In the genomic region with DNA sequence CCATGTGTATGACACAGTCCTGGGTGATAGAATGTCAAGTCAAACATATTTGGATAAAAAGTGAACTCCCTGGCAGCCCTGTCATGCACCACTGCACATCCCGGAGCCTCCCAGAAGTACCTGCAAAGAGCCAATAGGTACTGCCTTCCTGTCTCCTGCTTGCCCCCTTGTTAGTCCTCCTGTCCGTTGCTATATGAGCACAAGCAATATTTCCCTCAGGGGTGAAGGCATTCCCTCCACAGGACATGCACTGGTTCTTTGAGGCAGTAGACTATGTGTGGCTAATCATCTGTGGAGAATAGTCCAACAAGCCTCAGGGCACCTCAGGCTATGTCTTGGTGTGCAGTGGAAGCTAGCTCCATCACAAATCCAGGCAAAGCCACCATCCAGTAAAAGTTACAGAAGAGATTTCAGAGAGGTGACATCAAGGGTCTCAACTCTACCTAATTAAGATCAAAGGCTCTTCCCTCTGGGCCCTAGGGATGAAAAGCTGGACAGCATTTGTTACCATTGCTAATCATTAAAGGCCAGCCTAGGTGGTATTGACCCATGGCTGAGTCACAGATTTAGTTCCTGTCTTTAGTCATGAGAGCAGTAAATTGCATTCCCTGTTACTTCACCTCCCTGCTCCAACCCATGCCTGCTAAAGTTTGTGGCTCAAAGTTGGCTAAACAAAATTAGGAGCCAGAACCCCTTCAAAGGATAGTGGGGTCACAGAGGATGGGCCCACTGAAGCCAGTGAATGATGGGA, we compare ENCODE assay signal across 29 mouse cellular contexts. TPM values are rescaled to one million over a fixed set of nuclear protein-coding genes. Genes with fewer than 3 reads are reported as not detected.
DNase-seq lines count a peak whose midpoint lies in the region; ATAC-seq and TF ChIP-seq lines count a peak whose summit lies in the region.
"Had no signal": no experiment of that assay in that cellular context is flagged by ENCODE, and none has a peak within 500 bp of the region (broad histone marks: within the 10 kb centered on the region; RNA-seq: fewer than 3 reads in every experiment).

No protein-coding gene starts in this region.

- no peak for TF ChIP-seq CTCF in liver, postnatal 0 days (IDR thresholded peaks at IDR 0.05; ENCODE audit: low read depth)

- peak; percentile 50 for ATAC-seq in kidney, embryonic 14.5 days (ENCODE audit: low FRiP score, low TSS enrichment)
- peak; percentile 51; the same call in 1 of the 2 replicates for ATAC-seq in liver, postnatal 0 days
- ATAC-seq: activated CD4-positive, CD25-positive, alpha-beta regulatory T cell, adult 4 months; CD4-positive, CD25-positive, alpha-beta regulatory T cell, adult 4 months; forebrain, embryonic 13.5 days; forebrain, embryonic 16.5 days; hindbrain, embryonic 16.5 days had no signal

- TF ChIP-seq EP300 in liver, postnatal 0 days (IDR thresholded peaks at IDR 0.05; ENCODE audit: low read depth): no peak

- DNase-seq in kidney, postnatal 10 days: no peak
- no peak for DNase-seq in liver, postnatal 0 days
- no peak for DNase-seq in liver
- peak; percentile 34 to 50 for DNase-seq in kidney, postnatal 4 days
- no peak for DNase-seq in c-Kit-positive CD71-positive TER-119-positive erythroid progenitor cells, embryonic 14.5 days (ENCODE audit: low spot score)
- DNase-seq: adrenal gland, adult 8-10 months; adrenal gland, postnatal 25 days; cerebellum, adult 18-20 months; cerebellum, adult 9-10 months; cerebellum, postnatal 14 days; gastrocnemius, postnatal 10 days; gastrocnemius, postnatal 36 days; heart, postnatal 36 days had no signal

- H3K36me3 ChIP-seq in kidney, embryonic 14.5 days (ENCODE audit: control insufficient read depth, insufficient read depth, low read length): no peaks in the 10 kb centered on the region
- H3K36me3 ChIP-seq in liver, postnatal 0 days (replicated peaks; ENCODE audit: insufficient read depth, low read length): no peaks in the 10 kb centered on the region
- H3K36me3 ChIP-seq: forebrain, embryonic 10.5 days; hindbrain, embryonic 10.5 days; hindbrain, embryonic 13.5 days had no signal

- no peaks in the 10 kb centered on the region for H3K27me3 ChIP-seq in kidney, embryonic 14.5 days (ENCODE audit: control insufficient read depth, insufficient read depth, low read length)
- no peaks in the 10 kb centered on the region for H3K27me3 ChIP-seq in liver, postnatal 0 days (ENCODE audit: insufficient read depth, low read length)
- H3K27me3 ChIP-seq: forebrain, embryonic 13.5 days; hindbrain, embryonic 13.5 days had no signal

- H3K4me3 ChIP-seq in kidney, embryonic 14.5 days (ENCODE audit: low read length): no peak overlapping the region
- no peak overlapping the region for H3K4me3 ChIP-seq in liver, postnatal 0 days (ENCODE audit: low read depth, low read length)
- H3K4me3 ChIP-seq: forebrain, embryonic 10.5 days; forebrain, embryonic 13.5 days; hindbrain, embryonic 10.5 days; hindbrain, embryonic 13.5 days had no signal

- H3K9ac ChIP-seq in kidney, embryonic 14.5 days (ENCODE audit: low read depth, low read length): no peak overlapping the region
- no peak overlapping the region for H3K9ac ChIP-seq in liver, postnatal 0 days (replicated peaks)
- H3K9ac ChIP-seq: forebrain, embryonic 13.5 days; hindbrain, embryonic 13.5 days had no signal

- 0 out of 2 replicates have a peak overlapping the region, but pooled peaks have one; percentile 10 for H3K27ac ChIP-seq in kidney, embryonic 14.5 days (ENCODE audit: low read depth, low read length)
- no peak overlapping the region for H3K27ac ChIP-seq in liver, postnatal 0 days (ENCODE audit: low read depth)
- H3K27ac ChIP-seq: forebrain, embryonic 10.5 days; forebrain, embryonic 13.5 days; hindbrain, embryonic 10.5 days; hindbrain, embryonic 13.5 days had no signal

- H3K9me3 ChIP-seq in kidney, embryonic 14.5 days (ENCODE audit: control insufficient read depth, low read length): no peaks in the 10 kb centered on the region; the same call in 1 of the 2 replicates
- no peaks in the 10 kb centered on the region for H3K9me3 ChIP-seq in liver, postnatal 0 days (ENCODE audit: low read length)
- H3K9me3 ChIP-seq: forebrain, embryonic 13.5 days; hindbrain, embryonic 10.5 days; hindbrain, embryonic 13.5 days had no signal

- no peaks in the 10 kb centered on the region for H3K4me1 ChIP-seq in kidney, embryonic 14.5 days (ENCODE audit: control insufficient read depth, insufficient read depth, low read length)
- 0 out of 2 replicates have a peak, but pooled peaks cover 2% of the 10 kb centered on the region for H3K4me1 ChIP-seq in liver, postnatal 0 days (ENCODE audit: insufficient read depth)
- H3K4me1 ChIP-seq: forebrain, embryonic 10.5 days; hindbrain, embryonic 10.5 days had no signal

- no peak overlapping the region for H3K4me2 ChIP-seq in kidney, embryonic 14.5 days (replicated peaks; ENCODE audit: low read depth, low read length)
- no peak overlapping the region for H3K4me2 ChIP-seq in liver, postnatal 0 days (ENCODE audit: low read depth, low read length)
- H3K4me2 ChIP-seq: forebrain, embryonic 13.5 days; heart, embryonic 11.5 days; hindbrain, embryonic 13.5 days had no signal

- 25% methylated on average over 2 of the region's 2 CpGs for WGBS in kidney, embryonic 14.5 days
- WGBS in liver, postnatal 0 days (ENCODE audit: insufficient replicate concordance): 71% methylated on average over 2 of the region's 2 CpGs

RNA-seq across cellular contexts. Expression of a gene that starts 23.5 kb away (rescaled TPM):
- not detected in 2 replicates for polyA plus RNA-seq in kidney, embryonic 14.5 days (2014; fragmentation: Nextera tagmentation; extraction: Ambion mirVana)
- polyA plus RNA-seq in liver, postnatal 0 days (2015; fragmentation: Nextera tagmentation; extraction: Ambion mirVana): not detected in 2 replicates
- polyA plus RNA-seq: activated CD4-positive, CD25-positive, alpha-beta regulatory T cell, adult 4 months; brain, embryonic 14.5 days; C2C12; CD4-positive, CD25-positive, alpha-beta regulatory T cell, adult 4 months; embryonic facial prominence, embryonic 11.5 days; embryonic facial prominence, embryonic 14.5 days; forebrain, embryonic 10.5 days; forebrain, embryonic 13.5 days; forebrain, embryonic 16.5 days; heart, embryonic 11.5 days; heart, embryonic 14.5 days; heart, postnatal 0 days; hindbrain, embryonic 10.5 days; hindbrain, embryonic 13.5 days; hindbrain, embryonic 16.5 days had no signal

Comparison
In these comparisons a context has a peak if more than half of its experiments do, and no peak if none do; other contexts are left out.
1. DNase-seq: peak in kidney, postnatal 4 days (2 of 2); none in kidney, postnatal 10 days (single experiment), liver, postnatal 0 days (single experiment), liver (single experiment) and c-Kit-positive CD71-positive TER-119-positive erythroid progenitor cells, embryonic 14.5 days (single experiment).